Mouse (Mus musculus) ES-Bruce4 (cell line): ENCODE results near the gene Slc1a2.

Experiments
- CTCF ChIP-seq: IDR thresholded peaks from one replicate; pipeline ENCODE4 v1.8.1; 2011; ENCODE audit warnings: low read depth, low read length
- EP300 ChIP-seq: IDR thresholded peaks from 2 replicates; pipeline ENCODE4 v1.6.1; 2011; ENCODE audit warnings: low read depth, low read length; ENCODE audit not compliant: insufficient read depth
- POLR2A ChIP-seq: IDR thresholded peaks from one replicate; pipeline ENCODE4 v1.8.1; 2011; ENCODE audit warnings: low read length; ENCODE audit not compliant: insufficient read depth

DNA sequence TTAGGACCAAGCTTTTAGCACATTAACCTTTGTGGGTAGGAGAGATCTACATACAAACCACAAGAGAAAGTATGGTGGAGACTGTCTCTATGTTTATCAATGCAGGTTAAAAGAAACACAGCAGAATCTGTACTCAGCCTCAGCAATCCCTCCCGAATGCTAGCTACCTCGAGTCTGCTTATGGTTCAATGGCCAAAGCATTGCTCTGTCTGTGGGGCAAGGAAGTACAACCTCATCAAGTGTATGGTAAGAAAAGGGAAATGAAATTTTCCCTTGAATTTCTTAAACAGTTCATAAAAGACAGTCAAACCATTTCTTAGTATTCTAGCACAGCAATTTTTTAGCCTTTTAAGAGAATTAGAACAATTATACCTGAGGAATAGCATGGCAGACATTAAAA, 133.2 kb downstream of the Slc1a2 start:
- TF ChIP-seq POLR2A: no peak
- TF ChIP-seq CTCF: no peak
- no peak for TF ChIP-seq EP300
